13 mouse cellular contexts compared by ENCODE assay signal in genomic region chr15:51264599-51265163, GRCm38 (mm10).
"Had no signal": no experiment of that assay in that cellular context is flagged by ENCODE, and none has a peak within 500 bp of the region (broad histone marks: within the 10 kb centered on the region; RNA-seq: fewer than 3 reads in every experiment).

No protein-coding gene starts in this region.

- ATAC-seq: midbrain, embryonic 15.5 days had no signal

- H3K27me3 ChIP-seq: liver, embryonic 15.5 days; megakaryocyte, embryonic 14.5 days; midbrain, embryonic 15.5 days; neural tube, embryonic 12.5 days had no signal

- H3K4me1 ChIP-seq: limb, embryonic 10.5 days; liver, embryonic 15.5 days; megakaryocyte, embryonic 14.5 days; midbrain, embryonic 15.5 days; neural tube, embryonic 12.5 days had no signal

- H3K4me3 ChIP-seq: left cerebral cortex, adult 2 months; limb, embryonic 10.5 days; liver, embryonic 15.5 days; megakaryocyte, embryonic 14.5 days; midbrain, embryonic 15.5 days; neural tube, embryonic 12.5 days had no signal

- DNase-seq: kidney, postnatal 14 days; lung, adult 2 months; thymus, postnatal 14 days had no signal

- H3K9me3 ChIP-seq: limb, embryonic 10.5 days; liver, embryonic 15.5 days; megakaryocyte, embryonic 14.5 days; midbrain, embryonic 15.5 days; neural tube, embryonic 12.5 days had no signal

- H3K9ac ChIP-seq: liver, embryonic 15.5 days; midbrain, embryonic 15.5 days; neural tube, embryonic 12.5 days had no signal

- H3K27ac ChIP-seq: left cerebral cortex, adult 2 months; limb, embryonic 10.5 days; liver, embryonic 15.5 days; macrophage; midbrain, embryonic 15.5 days; neural tube, embryonic 12.5 days; stomach, postnatal 0 days had no signal

- H3K36me3 ChIP-seq: limb, embryonic 10.5 days; liver, embryonic 15.5 days; midbrain, embryonic 15.5 days; neural tube, embryonic 12.5 days had no signal

- H3K4me2 ChIP-seq: liver, embryonic 11.5 days; liver, embryonic 15.5 days; midbrain, embryonic 11.5 days; midbrain, embryonic 15.5 days; neural tube, embryonic 12.5 days had no signal
